Mouse (Mus musculus) spleen, embryonic (tissue): ENCODE results near the gene Rab3d.

Source experiments
- CTCF ChIA-PET: fragments of 350-600 bp; sonication (Branson Sonifier 250); formaldehyde crosslinking; loops from one replicate; lab custom pipeline; 2022; lab: Charles Lee

The Rab3d gene

DNA sequence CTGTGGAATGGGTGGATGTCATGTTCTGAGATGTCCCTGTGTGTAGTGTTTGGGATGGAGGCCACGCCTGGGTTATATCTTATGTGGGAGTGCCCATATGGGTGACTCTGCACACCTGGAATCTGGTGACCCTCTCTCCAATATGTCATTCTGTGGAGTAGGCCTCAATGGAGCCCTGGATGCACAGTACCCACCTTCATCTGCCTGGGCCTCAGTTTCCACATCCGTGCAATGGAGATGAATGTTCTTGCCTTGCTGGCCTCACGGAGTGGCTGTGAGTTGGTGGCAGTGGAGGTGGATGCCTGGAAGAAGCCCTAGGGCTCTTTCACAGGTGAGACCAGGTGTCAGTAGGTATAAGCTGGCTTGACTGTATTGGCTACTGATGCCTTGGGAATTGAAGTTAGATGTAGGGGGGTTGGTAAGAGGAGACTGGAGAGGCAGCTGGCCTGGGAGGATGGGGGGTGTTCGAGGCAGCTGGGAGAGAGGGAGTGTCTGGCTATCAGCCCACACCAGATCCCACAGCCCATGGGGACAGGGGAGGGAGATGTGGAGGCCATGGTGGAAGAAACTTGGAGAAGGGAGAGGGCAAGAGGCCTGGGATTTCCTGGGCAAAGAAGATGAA lies 20.4 kb upstream of the Rab3d start:
- CTCF ChIA-PET = no interaction called here

DNA sequence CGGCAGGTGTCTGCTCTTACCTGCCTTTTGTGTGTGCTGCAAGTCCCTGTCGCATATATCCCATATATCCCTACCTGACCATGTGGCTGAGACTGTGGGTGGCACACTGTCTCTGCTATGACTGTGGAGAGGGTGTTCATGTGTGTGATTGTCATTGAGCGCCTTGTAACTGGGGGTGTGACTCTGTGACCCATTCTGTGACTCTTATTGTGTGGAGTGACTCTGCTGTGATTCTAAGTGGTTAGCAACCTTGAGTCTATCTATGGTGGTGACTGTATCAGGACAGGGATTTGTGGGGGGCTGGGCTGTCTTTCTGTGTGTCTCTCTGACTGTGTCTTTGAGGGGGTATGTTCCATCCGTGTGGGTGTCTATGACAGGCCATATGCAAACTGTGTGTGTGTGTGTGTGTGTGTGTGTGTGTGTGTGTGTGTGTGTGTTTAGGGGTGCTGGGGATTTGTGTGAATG lies 19.8 kb upstream of the Rab3d start:
- CTCF ChIA-PET = no interaction called here

DNA sequence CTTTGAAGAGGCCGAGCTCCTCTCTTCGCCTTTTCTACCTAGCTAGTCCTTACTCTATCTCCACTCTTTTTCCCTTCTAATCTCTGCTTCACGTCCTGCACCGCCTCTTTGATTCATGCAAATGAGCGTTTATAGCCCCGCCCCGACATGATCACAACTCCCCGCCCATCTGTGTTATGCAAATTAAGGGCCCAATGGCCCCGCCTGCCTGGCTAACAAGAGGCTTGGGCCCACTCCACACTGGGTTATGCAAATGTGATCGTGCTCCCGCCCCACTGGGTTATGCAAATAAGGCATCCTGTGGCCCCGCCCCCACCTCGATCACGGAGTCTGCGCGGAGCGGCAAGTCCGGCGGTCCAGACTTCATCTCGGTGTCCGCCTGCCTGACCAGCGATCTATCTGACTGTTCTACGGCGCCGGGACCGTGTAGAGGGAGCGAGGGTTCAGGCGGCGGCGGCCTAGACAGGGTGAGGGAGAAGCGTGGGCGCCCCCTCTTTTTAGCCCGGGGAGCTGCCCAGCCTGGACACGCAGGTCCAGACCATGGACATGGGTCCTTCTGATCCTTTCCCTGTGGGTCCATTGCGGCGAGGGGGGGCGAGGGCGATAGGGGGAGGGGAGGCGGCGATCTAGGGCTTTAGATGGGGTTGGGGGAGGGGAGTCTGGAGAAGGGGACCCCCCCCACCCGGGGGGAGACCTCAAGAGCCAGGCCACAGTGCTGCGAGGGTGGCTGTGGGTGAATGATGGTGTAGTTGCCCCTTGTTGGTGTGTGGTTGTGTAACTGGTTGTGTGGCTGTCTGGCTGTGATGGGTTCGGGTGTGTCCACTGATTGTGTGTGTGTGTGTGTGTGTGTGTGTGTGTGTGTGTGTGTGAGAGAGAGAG lies 18.9 kb upstream of the Rab3d start, which contains the start of gene Plppr2:
Plppr2 (plus strand) TSS at position 342 of the 879 bp plus-strand sequence.
- CTCF ChIA-PET = no interaction called here

DNA sequence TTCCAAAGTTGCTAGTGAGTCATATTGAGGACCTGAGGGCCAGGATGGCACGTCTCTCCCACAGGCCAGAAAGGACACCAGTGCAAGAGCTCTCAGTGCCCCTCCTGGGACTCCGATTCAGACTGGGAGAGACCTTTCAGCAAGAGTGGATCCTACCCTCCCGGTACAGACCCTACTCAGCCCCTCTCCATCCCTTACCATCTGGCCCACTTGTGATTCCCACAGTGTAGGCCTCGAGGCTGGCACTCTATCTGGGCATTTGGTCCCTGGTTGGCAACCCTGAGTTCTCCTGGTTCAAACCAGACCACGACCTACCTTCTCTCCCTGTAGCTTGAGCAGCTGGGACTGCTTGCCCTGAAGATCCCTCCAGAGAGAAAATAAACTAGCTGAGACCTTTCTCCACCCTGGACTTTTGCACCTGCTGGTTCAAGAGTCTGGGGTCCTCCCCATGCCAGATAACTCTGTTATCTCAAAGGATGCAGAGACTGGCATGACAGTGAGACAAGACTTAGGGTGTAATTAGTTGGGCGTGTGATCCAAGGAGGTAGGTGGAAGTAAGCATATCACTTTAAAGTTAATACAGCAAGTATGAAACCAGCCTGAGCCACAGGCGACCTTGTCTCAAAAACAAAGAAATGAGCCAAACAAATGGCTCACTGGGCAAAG lies 17.6 kb upstream of the Rab3d start:
- CTCF ChIA-PET = no interaction called here

DNA sequence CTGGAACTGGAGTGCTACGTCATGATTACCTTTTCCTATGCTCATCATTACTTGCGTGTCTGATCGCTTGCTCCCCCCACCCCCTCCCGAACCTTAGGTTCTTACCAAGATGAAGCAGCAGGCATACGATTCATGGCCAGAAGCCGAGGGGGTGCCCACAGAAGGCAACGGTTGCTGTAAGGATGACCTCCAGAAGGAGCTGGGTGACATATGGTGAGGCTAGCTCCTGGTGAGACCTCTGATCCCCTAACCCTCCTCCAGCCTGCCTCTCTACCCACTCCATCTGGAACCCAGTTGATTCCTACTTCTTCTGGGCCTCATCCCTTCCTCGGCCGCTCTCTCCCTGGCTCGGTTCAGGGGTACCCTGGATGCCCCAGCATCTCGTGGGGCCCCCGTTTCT lies 16.0 kb upstream of the Rab3d start:
- CTCF ChIA-PET = no interaction called here

DNA sequence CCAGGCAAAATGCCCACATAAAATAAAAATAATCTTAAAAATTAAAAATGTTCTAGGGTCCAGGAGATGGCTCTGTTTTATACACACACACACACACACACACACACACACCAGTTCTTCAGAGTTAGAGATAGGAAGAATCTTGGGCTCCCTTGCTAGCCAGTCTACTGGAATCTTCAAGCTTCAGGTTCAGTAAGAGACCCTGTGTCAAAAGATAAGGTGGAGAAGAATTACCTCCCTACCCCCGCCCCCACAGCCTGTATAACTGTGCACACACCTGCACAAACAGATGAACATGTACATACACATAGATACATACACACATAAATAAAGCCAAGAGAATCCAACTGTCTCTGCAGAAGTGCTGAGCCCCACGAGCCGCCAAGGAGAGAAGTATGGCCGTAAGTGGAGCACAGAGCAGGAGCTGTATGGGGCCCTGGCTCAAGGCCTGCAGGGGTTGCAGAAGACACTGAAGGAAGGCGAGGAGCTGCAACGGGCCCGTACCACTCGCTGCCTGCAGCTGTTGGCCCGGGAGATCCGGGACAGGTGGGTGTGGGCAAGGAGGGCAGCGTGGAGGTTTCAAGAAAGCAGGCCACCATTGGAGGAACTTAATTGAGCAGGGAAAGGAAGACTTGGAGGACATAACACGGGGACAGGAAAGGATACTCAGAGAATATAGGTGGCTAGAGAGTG lies 14.6 kb upstream of the Rab3d start:
- CTCF ChIA-PET = no interaction called here

DNA sequence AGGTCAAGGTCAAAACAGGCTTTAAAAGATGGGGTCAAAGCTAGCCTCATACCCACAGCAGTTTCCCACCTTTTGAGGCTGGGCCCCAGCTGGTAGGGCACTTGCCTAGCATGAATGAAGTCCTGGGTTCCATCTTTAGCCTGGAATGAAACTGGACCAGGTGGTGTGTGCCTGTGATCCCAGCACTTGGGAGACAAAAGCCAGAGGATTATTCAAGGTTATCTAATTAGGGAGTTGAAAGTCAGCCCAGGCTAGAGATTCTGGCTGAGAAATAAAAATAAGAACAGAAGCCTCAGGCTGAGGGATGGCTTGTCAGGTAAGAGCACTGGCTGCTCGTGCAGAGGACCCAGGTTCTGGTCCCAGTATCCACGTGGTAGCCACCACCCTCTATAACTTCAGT lies 14.0 kb upstream of the Rab3d start:
- CTCF ChIA-PET = no interaction called here

DNA sequence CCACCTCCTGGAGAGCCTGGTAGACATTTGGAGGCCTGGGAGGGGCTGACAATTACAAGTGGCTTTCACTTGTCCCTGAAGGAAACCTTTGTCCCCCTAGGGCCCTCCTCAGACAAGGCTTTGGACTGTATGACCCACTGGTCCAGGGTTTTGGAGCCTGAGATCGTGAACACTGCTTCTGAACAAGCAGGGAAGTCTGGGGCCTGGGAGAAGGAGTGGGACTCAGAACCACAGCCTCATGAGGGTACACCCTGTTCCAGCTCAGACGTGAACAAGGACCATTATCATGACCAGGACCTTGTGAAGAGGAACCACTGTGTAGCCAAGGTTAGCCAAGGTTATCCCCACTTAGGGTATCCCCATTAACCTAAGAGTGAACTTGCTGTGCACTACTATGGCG lies 11.2 kb upstream of the Rab3d start:
- CTCF ChIA-PET = interaction anchor here (0.6 kb wide), 2 partner anchors 38 to 61 kb away, joined by 3 read pairs; no protein-coding TSS in a partner anchor

DNA sequence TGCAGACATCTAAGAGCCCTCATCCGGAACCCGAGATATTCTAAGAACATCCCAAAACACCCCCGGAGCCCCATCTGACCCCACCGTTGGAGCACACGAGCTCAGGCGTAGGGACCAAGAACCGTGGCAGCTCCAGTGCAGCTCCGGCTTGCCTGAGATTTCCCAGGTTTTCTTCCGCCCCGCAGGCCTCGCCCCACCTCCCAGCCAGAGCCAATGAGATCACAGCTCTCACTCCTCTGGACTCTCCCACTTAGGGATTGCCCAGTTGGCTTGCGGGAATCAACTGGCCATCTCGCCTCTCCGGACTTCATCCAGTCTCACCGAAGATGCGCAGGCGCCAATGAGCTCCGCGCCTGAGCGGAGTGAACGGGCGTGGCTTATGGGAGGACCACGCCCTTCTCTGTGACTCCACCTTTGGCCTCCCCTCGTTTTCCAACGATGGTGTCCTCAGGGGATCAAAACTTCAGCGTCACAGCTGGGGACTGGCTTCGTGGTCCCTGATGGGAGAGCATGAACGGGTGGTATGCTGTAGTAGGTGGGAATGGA lies 9.3 kb upstream of the Rab3d start, which contains the start of the genes Ccdc159 and Tmem205:
Ccdc159 (plus strand) TSS at position 264 of the 546 bp plus-strand sequence.
Tmem205 (minus strand) TSS at position 349 of the 546 bp plus-strand sequence.
- CTCF ChIA-PET = interaction anchor here (0.6 kb wide), 1 partner anchor 24 kb away, joined by 3 read pairs; no protein-coding TSS in a partner anchor

DNA sequence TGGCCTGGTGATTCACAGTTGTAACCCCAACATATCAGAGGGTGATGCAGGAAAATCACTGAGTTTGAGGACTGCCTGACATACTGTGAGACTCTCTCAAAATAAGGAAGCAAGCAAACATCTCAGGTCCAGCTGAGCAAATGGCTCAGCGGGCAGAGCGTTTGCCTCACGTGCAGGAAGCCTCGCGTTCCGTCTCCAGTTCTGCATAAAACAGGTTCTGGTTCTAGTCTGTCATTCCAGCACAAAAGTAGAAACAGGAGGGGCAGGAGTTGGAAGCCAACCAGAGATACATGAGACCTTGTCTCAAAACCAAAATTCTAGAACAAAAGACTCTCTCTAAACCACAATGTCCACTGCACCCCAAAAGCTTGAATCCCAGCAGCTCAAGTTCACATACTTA lies 8.8 kb upstream of the Rab3d start:
- CTCF ChIA-PET = no interaction called here

DNA sequence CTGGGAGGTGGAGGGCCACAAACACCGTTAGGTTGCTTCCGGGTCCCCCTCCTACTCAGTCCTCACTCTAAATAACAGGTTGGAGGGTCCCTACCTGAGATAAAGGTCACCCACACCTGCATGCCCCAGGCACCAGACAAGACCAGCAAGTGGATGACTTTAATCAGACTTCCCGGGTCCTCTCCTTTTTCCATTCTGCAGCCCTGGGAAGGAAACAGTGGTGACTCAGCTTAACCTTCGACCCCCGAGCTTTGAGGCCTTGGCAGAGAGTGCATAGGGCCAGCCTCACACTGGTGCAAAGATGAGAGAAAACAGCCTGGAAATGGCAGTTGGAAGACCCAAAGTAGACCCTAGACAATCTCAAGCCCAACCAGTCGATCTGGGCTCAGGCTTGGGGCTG lies 8.2 kb upstream of the Rab3d start:
- CTCF ChIA-PET = no interaction called here

DNA sequence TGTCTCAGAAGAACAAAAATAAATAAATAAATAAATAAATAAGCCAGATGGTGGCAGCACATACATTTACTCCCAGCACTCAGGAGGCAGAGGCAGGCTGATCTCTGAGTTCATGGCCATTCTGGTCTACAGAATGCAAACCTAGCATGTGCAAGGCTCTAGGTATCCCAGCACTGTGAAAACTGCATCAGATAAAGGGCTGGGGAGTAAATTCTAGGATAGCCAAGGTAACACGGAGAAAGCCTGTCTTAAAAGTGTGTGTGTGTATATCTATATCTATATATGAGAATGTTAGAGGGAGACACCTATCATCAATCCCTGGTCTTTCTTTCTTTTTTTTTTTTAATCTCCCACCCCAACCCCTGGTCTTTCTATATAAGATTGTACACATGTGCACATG lies 7.5 kb upstream of the Rab3d start:
- CTCF ChIA-PET = no interaction called here

DNA sequence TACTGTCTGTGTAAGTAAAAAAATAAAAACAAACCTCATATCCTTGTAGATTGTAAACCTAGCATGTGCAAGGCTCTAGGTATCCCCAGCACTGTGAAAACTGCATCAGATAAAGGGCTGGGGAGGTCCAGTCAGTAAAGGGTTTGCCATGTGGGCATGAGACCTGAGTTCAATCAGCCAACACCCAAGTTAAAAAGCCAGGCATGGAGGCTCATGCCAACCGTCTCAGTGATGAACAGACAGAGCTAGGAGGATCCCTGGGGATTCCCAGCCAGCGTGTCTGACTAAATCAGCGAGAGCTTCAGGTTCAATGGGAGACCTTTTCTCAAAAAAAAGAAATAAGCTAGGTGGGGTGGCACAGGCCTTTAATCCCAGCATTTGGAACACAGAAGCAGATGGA lies 7.0 kb upstream of the Rab3d start:
- CTCF ChIA-PET = no interaction called here

DNA sequence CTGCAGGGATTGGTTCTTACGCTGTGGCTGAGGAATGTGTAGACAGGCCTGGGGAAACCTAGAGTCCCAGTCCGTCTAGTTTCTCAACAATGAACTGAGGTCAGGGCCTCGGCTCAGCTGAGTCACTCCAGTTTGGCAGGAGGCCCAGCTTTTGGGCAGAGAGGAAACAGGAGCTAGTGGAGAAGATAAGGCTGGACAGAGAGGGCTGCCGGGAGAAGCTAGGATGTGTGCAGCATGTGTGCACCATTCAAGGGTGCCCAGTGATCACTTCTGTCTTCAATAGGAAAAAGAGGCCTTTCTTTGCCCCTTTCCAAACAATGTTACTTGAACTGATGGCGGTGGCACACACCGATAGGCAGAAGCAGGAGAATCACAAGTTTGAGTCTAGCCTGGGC lies 6.1 kb upstream of the Rab3d start:
- CTCF ChIA-PET = no interaction called here

DNA sequence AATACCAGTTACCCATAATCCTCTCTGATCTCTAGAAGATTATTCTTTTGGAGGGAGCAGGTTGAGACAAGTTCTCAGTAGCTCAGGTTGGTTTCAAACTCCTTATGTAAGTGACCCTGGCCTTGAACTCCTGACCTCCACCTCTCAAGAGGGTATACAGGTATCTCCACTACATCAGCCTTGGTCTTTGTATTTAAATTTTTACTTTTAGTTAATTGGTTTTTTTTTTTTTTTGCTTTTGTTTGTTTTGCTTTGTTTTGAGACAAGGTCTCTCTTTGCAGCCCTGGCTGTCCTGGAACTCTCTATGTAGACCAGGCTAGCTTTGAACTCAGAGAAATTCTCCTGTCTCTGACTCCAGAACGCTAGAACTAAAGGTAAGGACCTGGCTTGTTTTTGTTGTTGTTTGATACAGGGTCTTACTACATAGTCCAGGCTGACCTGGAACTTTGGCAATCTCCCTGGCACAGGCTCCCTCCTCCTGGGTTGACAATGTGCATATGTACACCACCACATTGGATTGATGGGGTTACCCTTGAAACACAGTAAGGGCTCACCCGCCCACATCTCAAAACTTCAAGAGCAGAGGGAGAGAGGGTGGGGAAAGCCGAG lies 5.6 kb upstream of the Rab3d start:
- CTCF ChIA-PET = no interaction called here

DNA sequence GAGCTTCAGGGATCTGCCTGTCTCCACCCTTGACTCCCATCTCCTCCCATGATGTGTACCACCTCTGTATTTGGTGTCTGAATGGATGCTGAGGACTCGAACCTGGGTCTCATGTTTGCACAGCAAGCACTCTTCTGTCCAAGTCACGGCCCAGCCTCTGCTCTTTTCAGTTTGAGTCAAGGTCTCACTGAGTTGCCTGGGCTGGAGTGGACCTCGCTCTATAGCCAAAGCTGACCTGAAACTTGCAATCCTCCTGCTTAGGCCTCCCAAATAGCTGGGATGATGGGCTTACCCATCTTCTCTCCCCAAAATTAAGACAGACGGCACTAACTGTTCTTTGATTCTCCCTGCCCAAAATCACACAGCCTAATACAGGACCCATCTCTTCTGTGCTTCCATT lies 5.0 kb upstream of the Rab3d start:
- CTCF ChIA-PET = no interaction called here

DNA sequence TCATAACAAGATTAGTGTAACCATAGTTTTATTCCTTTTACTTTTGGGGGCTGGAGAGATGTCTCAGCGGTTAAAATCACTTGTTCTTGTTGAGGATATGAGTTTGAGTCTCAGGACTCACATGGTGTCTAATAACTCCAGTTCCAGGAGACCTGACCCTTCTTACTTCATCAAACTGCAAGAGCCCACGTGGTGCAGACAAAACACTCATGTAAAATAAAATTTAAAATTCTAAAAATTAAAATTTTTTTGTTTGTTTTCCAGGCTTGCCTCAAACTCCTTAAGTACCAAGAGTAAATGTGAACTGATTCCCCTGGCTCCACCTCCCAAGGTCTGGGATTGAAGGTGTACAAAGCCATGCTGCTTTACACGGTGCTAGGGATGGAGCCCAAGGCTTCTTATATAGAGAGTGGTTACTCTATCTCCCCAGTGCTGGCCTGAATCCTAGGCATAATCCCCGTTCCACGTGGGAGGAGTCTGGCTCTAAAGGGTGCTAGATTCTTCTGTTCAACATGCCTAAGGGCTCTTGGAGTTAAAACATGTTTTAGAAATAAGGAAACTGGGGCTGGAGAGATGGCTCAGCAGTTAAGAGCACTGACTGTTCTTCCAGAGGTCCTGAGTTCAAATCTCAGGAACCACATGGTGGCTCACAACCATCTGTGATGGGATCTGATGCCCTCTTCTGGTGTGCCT lies 846 bp upstream of the Rab3d start:
- CTCF ChIA-PET = no interaction called here

DNA sequence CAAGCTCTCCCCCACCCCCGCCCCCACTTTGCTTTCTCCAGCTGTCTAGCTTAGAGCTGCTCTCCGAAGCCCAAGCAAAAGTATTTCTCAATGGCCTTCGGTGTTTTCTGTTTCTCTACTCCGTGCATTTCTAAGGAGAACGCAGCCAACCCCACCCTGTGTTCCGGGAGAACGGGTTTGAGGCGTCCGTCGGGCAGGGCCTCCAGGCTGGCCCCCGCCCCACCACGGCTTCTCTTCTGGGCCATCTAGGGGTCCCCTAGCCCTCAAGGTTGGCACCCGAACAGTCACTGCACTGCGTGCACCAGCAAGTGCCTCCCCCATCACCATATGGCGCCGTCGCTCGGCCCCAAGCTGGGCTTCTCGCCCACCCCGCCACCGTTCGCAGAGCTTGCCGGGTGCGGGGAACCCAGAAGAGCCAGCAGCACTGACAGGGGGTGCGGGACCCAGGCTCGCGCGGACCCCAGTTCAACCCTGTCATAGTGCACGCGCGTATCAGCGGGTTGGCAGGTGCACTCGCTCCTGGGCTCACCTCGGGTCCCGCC lies 428 bp downstream of the Rab3d start:
- CTCF ChIA-PET = no interaction called here

DNA sequence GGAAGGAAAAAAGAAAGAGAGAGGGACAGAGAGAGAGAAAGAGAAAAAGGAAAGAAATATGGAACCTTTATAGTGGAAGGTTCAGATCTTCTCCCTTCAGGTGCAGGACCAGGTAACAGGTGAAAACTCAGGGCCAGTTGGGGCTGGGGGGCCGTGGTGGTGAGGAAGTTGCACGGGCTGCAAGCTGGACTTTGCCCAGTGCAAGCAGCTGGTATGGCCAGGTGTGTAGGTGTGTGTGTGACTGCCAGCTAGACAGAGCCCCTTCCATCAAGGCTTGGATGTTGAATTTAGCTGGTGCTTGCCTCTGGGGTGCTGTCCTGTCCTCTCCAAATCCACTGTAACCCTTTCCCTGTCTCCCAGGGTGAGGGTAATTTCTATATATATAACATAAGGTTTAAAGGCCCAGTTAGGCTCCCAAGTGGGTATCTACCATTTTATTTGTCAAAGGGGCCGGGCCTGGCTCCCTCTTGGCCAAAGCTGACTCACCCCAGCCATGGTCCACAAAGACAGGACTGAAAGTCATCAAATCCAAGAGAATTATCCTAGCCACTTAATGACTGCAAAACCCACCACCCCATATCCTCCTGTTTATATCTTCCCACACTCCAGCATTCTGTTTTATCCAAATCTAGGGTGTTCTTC lies 1.0 kb downstream of the Rab3d start:
- CTCF ChIA-PET = no interaction called here
